Mouse (Mus musculus): ENCODE measurements around the gene Ing2. TPM values are rescaled to one million over a fixed set of nuclear protein-coding genes. Genes with fewer than 3 reads are reported as not detected.

The Ing2 gene
- total RNA-seq, 1 experiment: 12.2 TPM

- no peak for DNase-seq (ENCODE audit: low read depth, low spot score)
- H3K4me3 ChIP-seq (ENCODE audit: insufficient read depth in 1 of 2, low read depth in 1 of 2, low read length in 2 of 2, poor library complexity in 1 of 2, severe bottlenecking in 1 of 2): peak overlapping the region; percentile 94 to 100
- H3K36me3 ChIP-seq (ENCODE audit: control insufficient read depth, insufficient read depth, low read length, poor library complexity, severe bottlenecking): no peaks in the 10 kb centered on the region
- no peaks in the 10 kb centered on the region for H3K9me3 ChIP-seq (ENCODE audit: control insufficient read depth, insufficient read depth, low read depth, low read length)
- in situ Hi-C loops (cut with MboI; ENCODE audit: low sequenced_read_pairs in 2 of 2, unreplicated experiment in 2 of 2): no loop called here
- TF ChIP-seq ZC3H11A (IDR thresholded peaks at IDR 0.05; ENCODE audit: borderline replicate concordance, low read depth, low read length): no peak
- no peak for TF ChIP-seq HCFC1 (IDR thresholded peaks at IDR 0.05; ENCODE audit: borderline replicate concordance, insufficient read depth, low read length)
- no peak for TF ChIP-seq CHD2 (IDR thresholded peaks at IDR 0.05; ENCODE audit: low read depth, low read length)
- TF ChIP-seq MAFK (IDR thresholded peaks at IDR 0.05; ENCODE audit: insufficient read depth, low read depth, low read length): no peak
- no peak for TF ChIP-seq ZNF384 (IDR thresholded peaks at IDR 0.05; ENCODE audit: low read depth, low read length)
- no peak overlapping the region for H3K27ac ChIP-seq (ENCODE audit: insufficient read depth, low read depth, low read length, poor library complexity, severe bottlenecking)
- peak overlapping the region; percentile 89 for H3K9ac ChIP-seq (ENCODE audit: insufficient read depth, low read depth, low read length, poor library complexity, severe bottlenecking)
- H3K4me1 ChIP-seq (ENCODE audit: control insufficient read depth in 2 of 2, insufficient read depth in 2 of 2, low read length in 2 of 2, poor library complexity in 1 of 2): no peaks in the 10 kb centered on the region
Measured at GRCm38 (mm10) chr8:47674140-47674776, 1.1 kb downstream of the Ing2 start.

- in situ Hi-C loops (cut with MboI; ENCODE audit: low sequenced_read_pairs in 2 of 2, unreplicated experiment in 2 of 2): no loop called here
- no peaks in the 10 kb centered on the region for H3K4me1 ChIP-seq (ENCODE audit: control insufficient read depth in 2 of 2, insufficient read depth in 2 of 2, low read length in 2 of 2, poor library complexity in 1 of 2)
- H3K4me3 ChIP-seq (ENCODE audit: insufficient read depth in 1 of 2, low read depth in 1 of 2, low read length in 2 of 2, poor library complexity in 1 of 2, severe bottlenecking in 1 of 2): peak overlapping the region; percentile 94 to 100
- TF ChIP-seq HCFC1 (IDR thresholded peaks at IDR 0.05; ENCODE audit: borderline replicate concordance, insufficient read depth, low read length): 0 out of 2 replicates have a peak, but pooled peaks have one; percentile 11
- no peak for TF ChIP-seq ZC3H11A (IDR thresholded peaks at IDR 0.05; ENCODE audit: borderline replicate concordance, low read depth, low read length)
- no peak for TF ChIP-seq CHD2 (IDR thresholded peaks at IDR 0.05; ENCODE audit: low read depth, low read length)
- peak overlapping the region; percentile 89 for H3K9ac ChIP-seq (ENCODE audit: insufficient read depth, low read depth, low read length, poor library complexity, severe bottlenecking)
- H3K9me3 ChIP-seq (ENCODE audit: control insufficient read depth, insufficient read depth, low read depth, low read length): no peaks in the 10 kb centered on the region
- DNase-seq (ENCODE audit: low read depth, low spot score): peak; percentile 69
- H3K27ac ChIP-seq (ENCODE audit: insufficient read depth, low read depth, low read length, poor library complexity, severe bottlenecking): no peak overlapping the region
- peaks cover 2% of the 10 kb centered on the region; the same call in 1 of the 2 replicates for H3K36me3 ChIP-seq (ENCODE audit: control insufficient read depth, insufficient read depth, low read length, poor library complexity, severe bottlenecking)
Measured at GRCm38 (mm10) chr8:47673317-47674139, 1.8 kb downstream of the Ing2 start.

GRCm38 (mm10) chr8:47664231-47664785 lies 11.0 kb downstream of the Ing2 start:
- no peak for DNase-seq (ENCODE audit: low read depth, low spot score)
- in situ Hi-C loops (cut with MboI; ENCODE audit: low sequenced_read_pairs in 2 of 2, unreplicated experiment in 2 of 2): no loop called here

GRCm38 (mm10) chr8:47663201-47663600 lies 12.2 kb downstream of the Ing2 start:
- Histone ChIP-seq H3K36me3 (ENCODE audit: control insufficient read depth, insufficient read depth, low read length, poor library complexity, severe bottlenecking) (0 out of 2 replicates have a peak, but pooled peaks cover under 1% of the 10 kb centered on the region), H3K27ac (ENCODE audit: insufficient read depth, low read depth, low read length, poor library complexity, severe bottlenecking) (no peak overlapping the region), H3K9ac (ENCODE audit: insufficient read depth, low read depth, low read length, poor library complexity, severe bottlenecking) (no peak overlapping the region), H3K4me3 (ENCODE audit: insufficient read depth in 1 of 2, low read depth in 1 of 2, low read length in 2 of 2, poor library complexity in 1 of 2, severe bottlenecking in 1 of 2) (no peak overlapping the region), H3K4me1 (ENCODE audit: control insufficient read depth in 2 of 2, insufficient read depth in 2 of 2, low read length in 2 of 2, poor library complexity in 1 of 2) (no peaks in the 10 kb centered on the region), H3K9me3 (ENCODE audit: control insufficient read depth, insufficient read depth, low read depth, low read length) (no peaks in the 10 kb centered on the region)
- DNase-seq (ENCODE audit: low read depth, low spot score): no peak
- in situ Hi-C loops (cut with MboI; ENCODE audit: low sequenced_read_pairs in 2 of 2, unreplicated experiment in 2 of 2): no loop called here
- no peak for TF ChIP-seq HCFC1 (IDR thresholded peaks at IDR 0.05; ENCODE audit: borderline replicate concordance, insufficient read depth, low read length)

More at GRCm38 (mm10) chr8:47664231-47664785, 11.0 kb downstream of the Ing2 start:
- Histone ChIP-seq H3K4me3 (ENCODE audit: insufficient read depth in 1 of 2, low read depth in 1 of 2, low read length in 2 of 2, poor library complexity in 1 of 2, severe bottlenecking in 1 of 2) (no peak overlapping the region), H3K36me3 (ENCODE audit: control insufficient read depth, insufficient read depth, low read length, poor library complexity, severe bottlenecking) (peaks cover 4% of the 10 kb centered on the region; the same call in 1 of the 2 replicates), H3K4me1 (ENCODE audit: control insufficient read depth in 2 of 2, insufficient read depth in 2 of 2, low read length in 2 of 2, poor library complexity in 1 of 2) (no peaks in the 10 kb centered on the region), H3K9ac (ENCODE audit: insufficient read depth, low read depth, low read length, poor library complexity, severe bottlenecking) (no peak overlapping the region), H3K27ac (ENCODE audit: insufficient read depth, low read depth, low read length, poor library complexity, severe bottlenecking) (no peak overlapping the region), H3K9me3 (ENCODE audit: control insufficient read depth, insufficient read depth, low read depth, low read length) (no peaks in the 10 kb centered on the region)
- TF ChIP-seq HCFC1 (IDR thresholded peaks at IDR 0.05; ENCODE audit: borderline replicate concordance, insufficient read depth, low read length): no peak
- TF ChIP-seq ZC3H11A (IDR thresholded peaks at IDR 0.05; ENCODE audit: borderline replicate concordance, low read depth, low read length): no peak

Data from ES-E14 (cell line).